Mouse (Mus musculus): ENCODE data around the gene Gm11172. TPM values are rescaled to one million over a fixed set of nuclear protein-coding genes. Genes with fewer than 3 reads are reported as not detected.

Gm11172 gene
- polyA plus RNA-seq, 1 experiment from 2014 or later: not detected

Other genes with a start within 250 kb of the Gm11172 start
- 3.5 and 3.6 TPM in 2 replicates for gene Socs1, start 27.4 kb upstream of the Gm11172 start, polyA plus RNA-seq (2014; fragmentation: Nextera tagmentation; extraction: Ambion mirVana)
- not detected in 2 replicates for gene Tnp2, start 24.3 kb upstream of the Gm11172 start, polyA plus RNA-seq (2014; fragmentation: Nextera tagmentation; extraction: Ambion mirVana)
- not detected in 2 replicates for gene Prm3, start 22.0 kb upstream of the Gm11172 start, polyA plus RNA-seq (2014; fragmentation: Nextera tagmentation; extraction: Ambion mirVana)
- gene Prm2, start 16.8 kb upstream of the Gm11172 start, polyA plus RNA-seq (2014; fragmentation: Nextera tagmentation; extraction: Ambion mirVana): not detected in 2 replicates
- gene Prm1, start 7.1 kb upstream of the Gm11172 start, polyA plus RNA-seq (2014; fragmentation: Nextera tagmentation; extraction: Ambion mirVana): not detected in 2 replicates
- 1.8 and 2.6 TPM in 2 replicates for gene Rmi2, start 22.1 kb downstream of the Gm11172 start, polyA plus RNA-seq (2014; fragmentation: Nextera tagmentation; extraction: Ambion mirVana)
- 96.5 and 113 TPM in 2 replicates for gene Snn, start 248.0 kb downstream of the Gm11172 start, polyA plus RNA-seq (2014; fragmentation: Nextera tagmentation; extraction: Ambion mirVana)